Mouse (Mus musculus): Measurements from ENCODE around the gene Prkar2b.

Prkar2b gene

DNA sequence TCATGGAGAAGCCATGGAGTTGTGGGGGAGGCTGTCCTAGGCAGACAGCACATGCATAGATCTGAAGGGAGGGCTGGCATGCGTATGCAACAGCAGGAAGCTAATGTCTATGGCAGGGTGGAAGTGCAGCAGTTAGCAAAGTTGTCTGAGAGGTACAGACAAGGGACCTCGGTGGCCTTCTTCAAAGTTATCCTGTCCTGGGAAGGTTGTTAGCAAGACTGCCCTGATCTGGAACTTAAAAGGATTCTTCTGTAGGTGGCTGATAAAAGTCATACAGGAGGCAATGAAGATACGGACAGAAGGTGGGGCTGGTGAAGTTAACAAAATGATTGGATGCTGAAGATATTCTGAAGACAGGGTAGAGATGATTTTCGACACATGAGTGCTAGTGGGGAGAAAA, 94.7 kb downstream of the Prkar2b start:
- no peak for DNase-seq (ENCODE audit: low spot score)

GRCm38 (mm10) chr12:31965517-31966212, 95.4 kb downstream of the Prkar2b start:
- no peak for DNase-seq (ENCODE audit: low spot score)

- no peak for DNase-seq (ENCODE audit: low spot score)
Measured at GRCm38 (mm10) chr12:31964074-31964473, 97.0 kb downstream of the Prkar2b start.

- no peak for DNase-seq (ENCODE audit: low spot score)
Measured at GRCm38 (mm10) chr12:31955843-31956242, 105.3 kb downstream of the Prkar2b start.

- no peak for DNase-seq (ENCODE audit: low spot score)
Measured at GRCm38 (mm10) chr12:31950659-31951031, 110.5 kb downstream of the Prkar2b start.

- DNase-seq (ENCODE audit: low spot score) = peak; percentile 99
Measured at GRCm38 (mm10) chr12:31949759-31950658, 111.1 kb downstream of the Prkar2b start, which contains the start of gene Hbp1. TSS of gene Hbp1 (minus strand) at chr12:31950535.

DNA sequence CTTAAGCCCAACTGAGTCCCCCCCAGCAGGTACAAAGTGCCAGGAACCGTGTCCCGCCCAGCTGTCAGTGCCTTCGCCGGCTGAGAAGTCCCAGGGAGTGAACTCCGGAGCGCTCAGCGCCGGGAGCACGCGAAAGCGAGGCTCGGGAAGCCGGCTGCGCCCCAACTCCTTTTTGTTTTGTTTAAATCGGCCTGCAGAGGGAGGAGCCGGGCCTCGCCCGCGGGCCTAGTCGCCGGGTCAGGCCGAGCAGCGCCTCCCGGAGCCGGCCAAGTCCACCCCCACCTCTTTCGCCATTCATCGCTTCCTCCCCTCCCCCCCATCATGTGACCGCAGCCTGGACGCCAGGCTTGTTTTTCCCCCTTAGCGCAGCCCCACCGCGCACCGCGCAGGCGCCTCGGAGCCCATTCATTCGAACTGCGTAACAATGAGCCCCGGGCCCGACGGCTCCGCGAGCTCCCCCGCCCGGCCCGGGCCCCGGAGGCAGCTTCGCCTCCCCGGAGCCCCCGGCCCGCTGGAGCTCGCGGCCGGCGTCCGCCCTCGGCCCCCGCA, 111.8 kb downstream of the Prkar2b start:
- DNase-seq (ENCODE audit: low spot score) = peak; percentile 96

- DNase-seq (ENCODE audit: low spot score) = no peak
Measured at GRCm38 (mm10) chr12:31948101-31949000, 112.7 kb downstream of the Prkar2b start.

DNA sequence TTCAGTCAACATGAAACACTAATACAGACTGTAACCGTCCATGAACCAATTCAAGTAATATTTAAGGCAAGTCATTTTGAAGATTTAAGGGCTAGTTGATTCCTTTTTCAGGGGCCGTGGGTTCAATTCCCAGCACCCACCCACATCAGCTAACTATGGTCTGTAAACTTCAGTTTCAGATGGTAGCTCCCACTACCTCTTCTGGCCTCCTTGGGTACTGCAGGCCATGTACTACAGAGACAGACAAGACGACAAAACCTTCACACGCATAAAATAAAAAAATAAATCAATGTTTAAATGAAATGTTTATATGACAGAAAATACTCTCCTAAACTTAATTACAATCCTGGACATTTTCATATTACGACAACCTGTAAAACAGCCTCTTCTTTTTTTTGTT, 113.6 kb downstream of the Prkar2b start:
- DNase-seq (ENCODE audit: low spot score) = no peak

DNA sequence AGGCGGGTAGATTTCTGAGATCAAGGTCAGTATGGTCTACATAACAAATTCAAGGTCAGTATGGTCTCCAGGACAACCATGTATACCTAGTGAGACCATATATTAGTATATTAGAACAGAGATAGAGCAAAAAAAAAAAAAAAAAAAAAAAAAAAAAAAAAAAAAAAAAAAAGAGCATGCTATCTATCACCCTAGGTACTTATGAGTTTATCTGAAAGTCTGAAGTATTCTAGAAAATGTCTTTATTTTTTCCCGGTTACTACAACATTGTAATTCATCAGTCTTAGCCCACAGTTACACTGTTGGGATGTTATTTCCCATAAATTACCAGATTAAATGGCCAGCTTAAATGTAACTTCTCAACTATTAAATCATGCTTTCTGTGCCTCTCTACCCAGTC, 116.7 kb downstream of the Prkar2b start:
- DNase-seq (ENCODE audit: low spot score) = no peak

- no peak for DNase-seq (ENCODE audit: low spot score)
Measured at GRCm38 (mm10) chr12:31943020-31943654, 118.0 kb downstream of the Prkar2b start.

DNA sequence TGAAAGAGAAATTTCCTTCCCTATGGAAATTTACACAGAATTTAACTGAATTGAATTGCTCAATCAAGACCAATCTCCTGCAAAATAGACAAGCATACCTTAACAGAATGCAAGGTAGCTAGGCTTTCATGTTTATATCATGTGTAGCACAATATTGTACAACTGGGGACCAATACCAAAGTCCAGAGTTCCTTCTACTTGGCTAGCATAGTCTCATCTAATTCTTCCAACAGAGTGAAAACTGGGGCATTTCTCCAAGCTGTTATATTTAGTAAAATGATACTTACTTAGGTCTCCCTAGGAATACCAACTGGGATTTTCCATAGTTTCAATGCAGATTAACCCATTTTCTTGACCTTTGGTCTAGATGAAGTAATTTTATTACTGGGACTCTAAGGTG, 122.1 kb downstream of the Prkar2b start:
- DNase-seq (ENCODE audit: low spot score) = no peak

DNA sequence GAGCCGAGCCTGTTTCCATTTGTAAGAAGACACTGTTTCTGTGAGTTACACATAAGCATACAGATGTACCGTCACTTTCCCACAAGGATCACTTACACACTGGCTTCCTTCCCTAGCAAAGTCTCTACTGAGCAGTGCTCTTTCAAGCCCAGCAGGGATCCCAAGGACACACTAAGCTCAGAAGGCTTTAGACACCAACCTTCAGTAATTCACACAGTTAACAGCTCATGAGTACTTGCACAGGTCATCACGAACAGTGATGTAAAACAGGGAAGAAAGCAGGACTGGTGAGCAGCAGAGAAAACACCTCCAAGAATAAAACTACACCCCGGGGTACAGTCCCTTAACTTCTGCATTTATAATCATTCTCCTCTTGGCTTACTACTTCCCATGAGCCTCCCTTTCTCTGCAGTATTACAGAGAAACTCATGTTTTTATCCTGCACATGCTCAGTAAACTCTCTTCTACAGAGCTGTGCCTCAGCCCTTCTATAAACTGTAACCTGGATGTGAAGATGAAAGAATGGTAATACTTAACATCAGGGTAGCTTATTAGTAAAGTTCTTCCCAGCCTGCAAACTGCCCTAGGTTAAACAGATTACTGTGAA, 122.6 kb downstream of the Prkar2b start:
- no peak for DNase-seq (ENCODE audit: low spot score)

- DNase-seq (ENCODE audit: low spot score) = no peak
Measured at GRCm38 (mm10) chr12:31937613-31938012, 123.5 kb downstream of the Prkar2b start.

GRCm38 (mm10) chr12:31936657-31937300, 124.3 kb downstream of the Prkar2b start:
- no peak for DNase-seq (ENCODE audit: low spot score)

GRCm38 (mm10) chr12:31931818-31932217, 129.3 kb downstream of the Prkar2b start:
- DNase-seq (ENCODE audit: low spot score) = no peak

DNA sequence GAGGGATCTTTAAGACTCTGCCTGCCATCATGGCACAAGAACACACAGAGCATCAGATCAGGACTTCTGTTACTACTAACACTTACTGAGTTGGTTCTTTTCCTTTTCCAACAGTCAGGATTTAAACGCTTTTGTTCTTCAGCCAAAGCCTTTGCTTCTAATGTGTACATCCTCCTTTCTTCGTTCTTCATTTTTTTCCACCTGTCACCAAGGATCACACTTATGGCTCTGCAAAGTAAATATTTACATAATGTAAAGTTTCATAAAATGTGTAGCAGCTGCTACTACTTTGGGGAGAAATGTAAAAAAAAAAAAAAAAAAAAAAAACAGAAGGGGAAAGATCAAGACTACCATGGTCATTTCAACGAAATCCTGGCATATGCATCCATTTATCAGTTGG, 132.6 kb downstream of the Prkar2b start:
- no peak for DNase-seq (ENCODE audit: low spot score)

DNA sequence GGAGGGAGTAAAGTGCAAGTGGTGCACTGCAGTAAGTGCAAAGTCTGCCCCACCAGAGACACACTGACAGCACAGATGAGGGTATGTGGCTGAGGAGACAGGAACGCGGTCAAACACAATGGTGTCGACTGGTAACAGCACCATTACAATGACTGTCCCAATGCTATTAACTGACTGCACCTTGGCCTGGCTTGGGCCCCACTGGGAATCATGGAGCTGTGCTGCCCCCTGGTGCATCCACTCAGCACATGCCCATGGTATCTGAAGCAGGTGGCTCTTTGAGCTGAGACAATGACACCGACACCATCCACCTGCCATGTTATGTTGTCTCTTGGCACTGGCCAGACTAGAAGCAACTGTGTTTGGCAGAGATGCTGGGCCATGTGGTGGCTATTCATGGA, 134.4 kb downstream of the Prkar2b start:
- DNase-seq (ENCODE audit: low spot score) = peak; percentile 64

DNA sequence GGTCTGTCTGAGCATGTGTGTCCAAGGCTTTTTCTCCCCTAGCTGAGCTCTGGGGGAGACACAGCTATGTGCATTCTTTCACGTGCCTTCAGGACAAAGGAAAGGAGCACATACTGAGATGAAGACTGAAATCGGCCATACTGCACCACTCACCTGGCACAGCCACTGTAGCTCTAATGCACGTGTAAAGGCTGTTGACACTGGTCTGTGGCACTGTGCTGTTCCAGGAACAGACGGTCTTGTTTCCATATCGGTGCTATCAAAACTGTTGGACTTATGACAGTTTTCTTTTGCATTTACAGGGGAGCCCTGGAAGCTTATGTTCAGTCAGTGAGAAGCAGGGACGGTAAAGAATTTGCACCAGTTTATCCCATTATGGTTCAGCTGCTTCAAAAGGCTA, 135.8 kb downstream of the Prkar2b start:
- no peak for DNase-seq (ENCODE audit: low spot score)

DNA sequence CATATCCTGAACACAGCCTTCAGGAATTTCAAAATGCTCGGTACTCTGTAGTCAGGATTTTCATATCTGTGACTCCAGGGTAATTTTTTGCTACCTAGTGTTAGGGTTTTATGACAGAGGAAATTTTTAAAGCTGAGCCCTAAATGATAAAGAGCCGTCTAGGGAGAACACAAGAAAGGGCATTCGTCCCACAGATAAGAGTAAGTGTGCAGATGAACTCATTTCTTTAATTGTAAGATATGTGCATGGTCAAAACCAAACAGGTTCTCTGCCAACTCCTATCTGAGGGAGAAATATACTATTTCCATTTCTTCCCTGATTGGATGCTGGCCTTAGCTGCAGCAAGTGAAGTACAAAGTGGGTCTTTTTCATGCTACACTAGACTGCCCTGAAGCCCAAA, 137.0 kb downstream of the Prkar2b start:
- DNase-seq (ENCODE audit: low spot score) = no peak
